Mouse (Mus musculus) cerebellum, adult 2 months (tissue): ENCODE measurements around the gene Ffar4.

Source experiments
- CTCF ChIP-seq: fragments of 200-500 bp; IDR thresholded peaks from 2 replicates; pipeline ENCODE4 v1.5.1; 2011; ENCODE audit warnings: low read depth, mild to moderate bottlenecking, control low read depth, low read length, moderate library complexity, borderline replicate concordance; ENCODE audit not compliant: insufficient read depth
- POLR2A ChIP-seq: fragments of 200-500 bp; IDR thresholded peaks from 2 replicates; pipeline ENCODE4 v1.6.1; 2011; ENCODE audit warnings: low read length, control low read depth, borderline replicate concordance; ENCODE audit not compliant: insufficient read depth

DNA sequence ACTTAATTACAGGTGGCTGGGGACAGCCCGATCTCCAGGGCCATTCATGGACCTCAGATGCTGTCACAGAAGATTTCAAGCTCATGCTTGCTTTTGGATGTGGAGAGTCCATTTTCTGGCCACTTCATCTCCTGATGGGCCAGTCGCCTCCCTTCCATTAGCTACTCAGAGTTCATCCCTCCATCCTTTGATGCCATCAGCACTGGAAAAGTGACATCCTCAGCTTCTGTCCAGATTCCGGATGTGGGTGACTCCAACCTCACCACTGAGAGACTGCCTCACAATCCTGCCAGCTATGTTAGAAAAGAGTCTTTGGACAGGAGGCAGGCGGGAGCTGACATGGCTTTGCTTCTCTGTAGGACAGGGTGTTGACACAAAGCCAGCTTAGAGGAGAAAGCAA lies 11.0 kb upstream of the Ffar4 start:
- TF ChIP-seq CTCF (no peak), POLR2A (no peak)
